Mouse (Mus musculus) kidney, embryonic 15.5 days (tissue): ENCODE results near the gene Art4. TPM values are rescaled to one million over a fixed set of nuclear protein-coding genes. Genes with fewer than 3 reads are reported as not detected.

Source experiments
- ATAC-seq: fragments of 200-750 bp; cut with Nextera tagmentation; replicated peaks from 2 replicates; pipeline ENCODE4 v1.8.0; 2017; ENCODE audit warnings: moderate TSS enrichment; ENCODE audit not compliant: low FRiP score
- H3K27ac ChIP-seq: fragments of 300-500 bp; sonication (generic); 2 replicates; pipeline ENCODE4 v1.5.1; 2015; ENCODE audit warnings: mild to moderate bottlenecking, inconsistent platforms
- H3K27me3 ChIP-seq: fragments of 300-500 bp; sonication (generic); 2 replicates; pipeline ENCODE4 v1.6.1; 2015; ENCODE audit warnings: inconsistent platforms
- H3K36me3 ChIP-seq: fragments of 300-500 bp; sonication (generic); 2 replicates; pipeline ENCODE4 v1.6.1; 2015; ENCODE audit warnings: inconsistent platforms
- H3K4me1 ChIP-seq: fragments of 300-500 bp; sonication (generic); 2 replicates; pipeline ENCODE4 v1.6.1; 2015; ENCODE audit warnings: inconsistent platforms
- H3K4me2 ChIP-seq: fragments of 300-500 bp; sonication (generic); 2 replicates; pipeline ENCODE4 v1.6.1; 2015; ENCODE audit warnings: moderate library complexity, mild to moderate bottlenecking, inconsistent platforms
- H3K4me3 ChIP-seq: fragments of 300-500 bp; sonication (generic); replicated peaks from 2 replicates; pipeline ENCODE4 v1.5.1; 2015; ENCODE audit warnings: mild to moderate bottlenecking, inconsistent platforms
- H3K9ac ChIP-seq: fragments of 300-500 bp; sonication (generic); 2 replicates; pipeline ENCODE4 v1.6.1; 2015; ENCODE audit warnings: mild to moderate bottlenecking, inconsistent platforms
- H3K9me3 ChIP-seq: fragments of 300-500 bp; sonication (generic); replicated peaks from 2 replicates; pipeline ENCODE4 v1.6.1; 2016; ENCODE audit warnings: inconsistent platforms
- WGBS: fragments of 180-500 bp; shearing (Covaris S2); methylation state at CpG from one replicate; pipeline ENCODE4 v1.1.7; 2015; ENCODE audit warnings: mixed read lengths; 5-methylcytosine and 5-hydroxymethylcytosine counted together
- polyA plus RNA-seq: library from polyadenylated mRNA; unstranded; fragments of >200 nt; fragmentation: Nextera tagmentation; extraction: Ambion mirVana; gene quantifications from 2 replicates; pipeline ENCODE4 v1.2.1, GENCODE M21; 2015

The Art4 gene
- 5.2 and 5.9 TPM in 2 replicates for polyA plus RNA-seq

DNA sequence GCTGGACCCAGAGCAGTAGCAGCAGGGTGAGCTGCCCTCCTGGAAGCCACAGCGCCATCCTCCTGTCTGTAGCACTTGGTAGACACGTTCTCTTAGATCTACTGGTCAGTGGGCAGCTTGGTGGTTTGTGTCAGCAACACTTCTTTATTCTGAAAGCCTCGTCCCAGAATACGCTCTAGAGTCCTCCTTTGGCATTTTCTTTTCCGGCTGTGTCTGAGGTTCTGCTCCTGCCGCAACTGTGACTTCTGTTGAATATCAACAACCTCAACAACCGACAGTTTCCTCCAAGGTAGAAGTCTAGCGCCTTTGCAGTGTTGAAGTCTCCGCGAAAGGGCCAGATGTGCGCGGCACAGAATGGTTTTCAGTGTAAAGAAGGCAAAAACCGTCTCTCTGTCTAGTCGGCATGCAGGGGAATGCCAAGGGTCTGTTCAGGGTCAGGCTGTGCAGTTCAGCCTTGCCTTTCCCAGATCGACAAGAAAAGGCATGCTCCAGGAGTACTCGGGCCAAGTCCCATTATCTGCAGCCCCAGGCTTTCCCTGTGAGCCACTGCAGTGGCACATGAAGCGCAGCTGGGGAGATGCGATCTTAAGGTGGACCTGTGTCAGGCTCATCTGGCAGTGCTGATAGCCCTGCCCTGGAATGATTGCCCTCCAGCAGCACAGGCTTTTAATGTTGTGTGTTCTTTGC is at the start of gene Art4:
Art4 (minus strand) TSS at position 548 of the 687 bp plus-strand sequence.
- Histone ChIP-seq H3K4me1 (peaks cover 49% of the 10 kb centered on the region), H3K4me2 (peak within 1 kb of the TSS; percentile 29), H3K4me3 (peak within 1 kb of the TSS; percentile 8), H3K9ac (no peak within 1 kb of the TSS), H3K36me3 (no peaks in the 10 kb centered on the region), H3K9me3 (no peaks in the 10 kb centered on the region), H3K27me3 (no peaks in the 10 kb centered on the region), H3K27ac (peak within 1 kb of the TSS; percentile 92)
- peak; percentile 76 for ATAC-seq
- WGBS = 61% methylated on average over 18 of the region's 18 CpGs

- ATAC-seq = no peak
- no peak overlapping the region for H3K27ac ChIP-seq
These were observed 49.4 kb upstream of the Art4 start for GRCm38 (mm10) chr6:136906937-136907293.

GRCm38 (mm10) chr6:136906283-136906936 is 48.9 kb upstream of the Art4 start:
- Histone ChIP-seq H3K4me3 (no peak overlapping the region), H3K27ac (no peak overlapping the region), H3K9ac (no peak overlapping the region), H3K36me3 (no peaks in the 10 kb centered on the region), H3K9me3 (no peaks in the 10 kb centered on the region), H3K4me1 (peaks cover 12% of the 10 kb centered on the region; the same call in 1 of the 2 replicates), H3K4me2 (no peak overlapping the region), H3K27me3 (no peaks in the 10 kb centered on the region)
- whole genome bisulfite sequencing = 81% methylated on average over 19 of the region's 19 CpGs
- no peak; the same call in 1 of the 2 replicates for ATAC-seq

More at GRCm38 (mm10) chr6:136906937-136907293, 49.4 kb upstream of the Art4 start:
- H3K36me3 ChIP-seq = no peaks in the 10 kb centered on the region
- no peaks in the 10 kb centered on the region for H3K27me3 ChIP-seq
- H3K4me1 ChIP-seq = peaks cover 12% of the 10 kb centered on the region; the same call in 1 of the 2 replicates
- H3K4me2 ChIP-seq = no peak overlapping the region
- no peaks in the 10 kb centered on the region for H3K9me3 ChIP-seq
- H3K9ac ChIP-seq = no peak overlapping the region
- 85% methylated on average over 10 of the region's 10 CpGs for WGBS
- no peak overlapping the region for H3K4me3 ChIP-seq

DNA sequence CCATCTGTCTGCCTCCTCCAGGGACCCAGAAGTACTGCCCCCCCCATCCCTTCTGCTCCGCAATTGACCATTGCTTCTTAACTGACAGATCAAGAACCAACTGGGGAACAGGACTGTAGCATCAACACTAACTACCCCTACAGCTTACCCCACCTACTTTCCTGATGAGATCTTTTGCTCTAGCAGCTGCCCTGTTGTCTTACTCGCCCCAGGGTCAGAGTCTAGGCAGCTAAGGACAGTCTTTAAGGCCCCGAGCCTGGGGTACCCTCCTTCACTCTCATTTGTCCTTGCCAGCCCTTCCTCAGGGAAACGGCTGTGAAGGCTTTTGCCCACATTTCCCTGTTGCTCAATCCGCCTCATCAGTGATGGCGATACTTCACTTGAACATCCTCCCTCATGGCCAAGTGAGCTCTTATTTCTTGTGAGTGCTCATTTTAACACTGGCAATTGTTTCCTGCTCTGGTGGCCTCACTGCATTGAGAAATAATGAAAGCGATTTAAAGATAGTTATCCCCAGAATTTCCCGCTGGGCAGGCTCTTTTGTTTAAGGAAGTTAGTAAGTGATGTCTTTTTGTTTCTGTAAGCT is 46.4 kb upstream of the Art4 start:
- no peak overlapping the region for H3K4me3 ChIP-seq
- H3K4me2 ChIP-seq = no peak overlapping the region
- WGBS = 71% methylated on average over 8 of the region's 8 CpGs
- no peaks in the 10 kb centered on the region for H3K9me3 ChIP-seq
- no peaks in the 10 kb centered on the region for H3K36me3 ChIP-seq
- H3K27me3 ChIP-seq = no peaks in the 10 kb centered on the region
- H3K9ac ChIP-seq = no peak overlapping the region
- ATAC-seq = no peak
- no peak overlapping the region for H3K27ac ChIP-seq
- H3K4me1 ChIP-seq = peaks cover 12% of the 10 kb centered on the region

DNA sequence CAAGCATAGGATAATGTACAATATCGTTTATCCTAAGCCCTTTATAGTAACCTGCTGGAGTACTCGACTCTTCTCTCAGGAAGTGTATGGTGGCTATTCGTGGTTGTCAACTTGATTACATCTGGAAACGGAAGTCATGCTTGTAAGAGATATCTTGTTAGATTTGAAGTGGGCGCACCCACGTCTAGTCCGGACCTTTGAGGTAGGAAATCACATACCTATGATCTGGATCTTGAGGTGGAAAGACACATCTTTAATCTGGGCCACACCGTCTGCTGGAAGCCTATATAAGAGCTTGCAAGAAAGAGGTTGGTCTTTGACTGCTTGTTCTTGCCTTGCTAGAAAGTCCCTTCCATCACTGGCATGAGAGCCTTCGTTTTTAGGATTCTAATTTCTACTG is 45.0 kb upstream of the Art4 start:
- H3K27me3 ChIP-seq = no peaks in the 10 kb centered on the region
- ATAC-seq = no peak
- no peak overlapping the region for H3K4me2 ChIP-seq
- H3K36me3 ChIP-seq = no peaks in the 10 kb centered on the region
- H3K27ac ChIP-seq = no peak overlapping the region
- H3K4me1 ChIP-seq = peaks cover 25% of the 10 kb centered on the region
- WGBS = 92% methylated on average over 9 of the region's 9 CpGs
- H3K9me3 ChIP-seq = no peaks in the 10 kb centered on the region
- no peak overlapping the region for H3K9ac ChIP-seq
- H3K4me3 ChIP-seq = no peak overlapping the region

DNA sequence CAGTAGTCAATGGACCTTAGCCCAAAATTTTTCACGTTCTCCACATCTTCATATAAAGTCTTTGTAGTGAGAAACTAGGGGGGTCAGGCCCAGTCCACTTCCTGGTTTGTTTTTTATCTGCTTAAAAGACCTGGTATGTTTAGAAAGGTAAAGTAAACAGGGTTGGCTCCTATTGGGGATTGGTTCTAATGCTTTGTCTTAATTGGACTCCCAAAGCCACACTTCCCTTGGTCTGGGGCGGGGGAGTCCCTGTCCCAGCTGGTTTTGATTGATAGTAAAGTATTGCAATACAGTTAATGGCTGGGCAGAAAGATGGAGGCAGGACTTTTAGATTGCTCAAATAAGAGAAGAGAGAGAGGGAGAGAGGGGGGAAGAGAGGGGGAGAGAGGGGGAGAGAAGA is 43.5 kb upstream of the Art4 start:
- no peak overlapping the region for H3K9ac ChIP-seq
- no peak overlapping the region for H3K4me3 ChIP-seq
- ATAC-seq = no peak
- peaks cover 28% of the 10 kb centered on the region for H3K4me1 ChIP-seq
- no peaks in the 10 kb centered on the region for H3K36me3 ChIP-seq
- H3K27me3 ChIP-seq = no peaks in the 10 kb centered on the region
- no peak overlapping the region for H3K4me2 ChIP-seq
- H3K27ac ChIP-seq = no peak overlapping the region
- WGBS = 70% methylated on average over 2 of the region's 2 CpGs
- H3K9me3 ChIP-seq = no peaks in the 10 kb centered on the region

- no peak overlapping the region for H3K27ac ChIP-seq
- H3K27me3 ChIP-seq = no peaks in the 10 kb centered on the region
- 57% methylated on average over 4 of the region's 4 CpGs for WGBS
- H3K9ac ChIP-seq = no peak overlapping the region
- no peak; the same call in 1 of the 2 replicates for ATAC-seq
- H3K4me2 ChIP-seq = no peak overlapping the region
- no peak overlapping the region for H3K4me3 ChIP-seq
- no peaks in the 10 kb centered on the region for H3K9me3 ChIP-seq
- peaks cover 28% of the 10 kb centered on the region for H3K4me1 ChIP-seq
- H3K36me3 ChIP-seq = no peaks in the 10 kb centered on the region
These were observed 43.0 kb upstream of the Art4 start for GRCm38 (mm10) chr6:136900369-136901009.

- H3K27me3 ChIP-seq = no peaks in the 10 kb centered on the region
- no peak overlapping the region for H3K4me3 ChIP-seq
- no peaks in the 10 kb centered on the region for H3K36me3 ChIP-seq
- H3K4me1 ChIP-seq = peaks cover 40% of the 10 kb centered on the region
- H3K4me2 ChIP-seq = no peak overlapping the region
- H3K27ac ChIP-seq = peak overlapping the region; percentile 82; the same call in 1 of the 2 replicates
- ATAC-seq = no peak
- WGBS = 63% methylated on average over 2 of the region's 2 CpGs
- no peak overlapping the region for H3K9ac ChIP-seq
- H3K9me3 ChIP-seq = no peaks in the 10 kb centered on the region
These were observed 41.4 kb upstream of the Art4 start for GRCm38 (mm10) chr6:136898954-136899353.

- Histone ChIP-seq H3K27ac (peak overlapping the region; percentile 82), H3K36me3 (no peaks in the 10 kb centered on the region), H3K27me3 (no peaks in the 10 kb centered on the region), H3K9me3 (no peaks in the 10 kb centered on the region), H3K4me1 (peaks cover 42% of the 10 kb centered on the region), H3K4me2 (no peak overlapping the region), H3K9ac (no peak overlapping the region), H3K4me3 (no peak overlapping the region)
- 24% methylated on average over 4 of the region's 4 CpGs for WGBS
- peak; percentile 45; the same call in 1 of the 2 replicates for ATAC-seq
These were observed 40.7 kb upstream of the Art4 start for GRCm38 (mm10) chr6:136898222-136898621.

DNA sequence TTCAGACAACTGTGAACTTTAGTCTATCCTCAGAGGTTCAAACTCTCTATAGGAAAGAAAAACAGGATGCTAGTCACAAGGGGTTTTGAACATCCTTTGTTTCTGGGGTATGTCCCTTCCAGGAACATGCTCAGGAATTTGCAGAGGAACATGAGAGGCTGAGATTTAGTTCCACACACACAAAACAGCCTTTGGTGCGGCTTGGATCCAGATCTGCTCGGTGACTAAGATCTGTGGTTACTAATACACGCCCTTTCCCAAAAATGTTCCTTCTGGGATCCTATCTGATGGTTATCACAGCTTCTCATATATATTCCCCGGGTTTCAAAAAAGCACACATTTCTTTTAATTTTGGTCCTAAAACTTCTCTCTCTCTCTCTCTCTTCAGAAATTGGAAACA is 40.3 kb upstream of the Art4 start:
- no peak for ATAC-seq
- Histone ChIP-seq H3K36me3 (no peaks in the 10 kb centered on the region), H3K9me3 (no peaks in the 10 kb centered on the region), H3K27me3 (no peaks in the 10 kb centered on the region), H3K9ac (no peak overlapping the region), H3K27ac (peak overlapping the region; percentile 82), H3K4me2 (no peak overlapping the region), H3K4me1 (peaks cover 42% of the 10 kb centered on the region), H3K4me3 (no peak overlapping the region)
- 48% methylated on average over 4 of the region's 4 CpGs for WGBS

DNA sequence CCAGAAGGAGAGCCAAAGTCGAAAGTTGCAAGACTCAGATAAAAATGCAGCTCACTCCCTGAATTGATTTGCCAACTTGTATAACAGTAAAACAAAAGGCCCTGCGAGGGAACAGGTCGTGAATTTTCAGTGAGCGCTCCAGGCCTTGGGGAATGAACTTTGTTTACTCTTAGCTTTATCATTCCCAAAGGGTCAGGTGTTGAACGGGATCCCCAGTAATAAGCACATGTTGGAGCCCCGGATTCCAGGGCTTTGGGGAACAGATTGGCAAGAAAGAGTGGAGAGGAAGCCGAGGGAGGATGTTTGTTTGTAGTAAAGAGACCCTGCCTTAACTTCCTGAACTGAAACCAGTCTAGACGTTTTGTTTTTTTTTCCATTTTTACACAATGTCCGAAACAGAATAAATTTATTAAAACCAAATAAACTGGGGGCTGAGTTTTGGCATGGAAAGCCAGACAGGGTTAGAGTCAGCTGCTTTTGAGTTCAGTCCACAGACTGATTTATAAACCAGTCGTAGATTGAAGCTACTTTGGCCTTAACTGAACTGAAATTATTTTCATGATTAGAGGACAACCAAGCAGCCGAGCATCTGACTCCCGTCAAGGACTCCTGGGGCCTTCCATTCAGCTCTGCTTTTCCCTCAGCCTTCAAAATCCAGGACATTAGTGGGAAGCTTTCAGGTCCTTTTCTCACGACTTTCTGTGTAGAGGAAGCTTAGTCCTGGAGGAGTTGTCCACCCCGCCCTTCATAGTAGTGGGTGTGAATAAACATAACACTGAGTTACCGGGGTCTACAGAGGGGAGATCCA is 37.2 kb upstream of the Art4 start:
- H3K4me2 ChIP-seq = no peak overlapping the region
- WGBS = 29% methylated on average over 15 of the region's 15 CpGs
- no peaks in the 10 kb centered on the region for H3K27me3 ChIP-seq
- H3K36me3 ChIP-seq = no peaks in the 10 kb centered on the region
- H3K4me1 ChIP-seq = peaks cover 41% of the 10 kb centered on the region
- no peak overlapping the region for H3K9ac ChIP-seq
- H3K27ac ChIP-seq = peak overlapping the region; percentile 81
- H3K9me3 ChIP-seq = no peaks in the 10 kb centered on the region
- peak; percentile 59 for ATAC-seq
- no peak overlapping the region for H3K4me3 ChIP-seq
